Mouse (Mus musculus) liver, embryonic 12.5 days (tissue): ENCODE measurements around the gene Col6a4. TPM values are rescaled to one million over a fixed set of nuclear protein-coding genes. Genes with fewer than 3 reads are reported as not detected.

Experiments used
- ATAC-seq: fragments of 200-750 bp; cut with Nextera tagmentation; 2 replicates; pipeline ENCODE4 v1.8.0; 2017; ENCODE audit warnings: moderate number of reproducible peaks, mild to moderate bottlenecking, moderate library complexity
- H3K27ac ChIP-seq: fragments of 300-500 bp; sonication (generic); 2 replicates; pipeline ENCODE4 v1.5.1; 2016; ENCODE audit warnings: mild to moderate bottlenecking
- H3K27me3 ChIP-seq: fragments of 300-500 bp; sonication (generic); replicated peaks from 2 replicates; pipeline ENCODE4 v1.6.1; 2016; ENCODE audit warnings: mild to moderate bottlenecking, moderate library complexity
- H3K36me3 ChIP-seq: fragments of 300-500 bp; sonication (generic); 2 replicates; pipeline ENCODE4 v1.6.1; 2016; ENCODE audit warnings: mild to moderate bottlenecking, moderate library complexity
- H3K4me1 ChIP-seq: fragments of 300-500 bp; sonication (generic); 2 replicates; pipeline ENCODE4 v1.6.1; 2016
- H3K4me2 ChIP-seq: fragments of 300-500 bp; sonication (generic); 2 replicates; pipeline ENCODE4 v1.6.1; 2016; ENCODE audit warnings: mild to moderate bottlenecking, moderate library complexity
- H3K4me3 ChIP-seq: fragments of 300-500 bp; sonication (generic); 2 replicates; pipeline ENCODE4 v1.5.1; 2016; ENCODE audit warnings: mild to moderate bottlenecking, moderate library complexity
- H3K9ac ChIP-seq: fragments of 300-500 bp; sonication (generic); 2 replicates; pipeline ENCODE4 v1.6.1; 2016; ENCODE audit warnings: mild to moderate bottlenecking, moderate library complexity
- H3K9me3 ChIP-seq: fragments of 300-500 bp; sonication (generic); replicated peaks from 2 replicates; pipeline ENCODE4 v1.6.1; 2016; ENCODE audit warnings: mild to moderate bottlenecking, moderate library complexity
- WGBS: fragments of 180-500 bp; shearing (Covaris S2); methylation state at CpG from one replicate; pipeline ENCODE4 v1.1.7; 2016; ENCODE audit not compliant: insufficient replicate concordance; 5-methylcytosine and 5-hydroxymethylcytosine counted together
- polyA plus RNA-seq: library from polyadenylated mRNA; unstranded; fragments of >200 nt; fragmentation: Nextera tagmentation; extraction: Ambion mirVana; gene quantifications from 2 replicates; pipeline ENCODE4 v1.2.1, GENCODE M21; 2016

The Col6a4 gene
- 0.01 and 0.05 TPM in 2 replicates for polyA plus RNA-seq

DNA sequence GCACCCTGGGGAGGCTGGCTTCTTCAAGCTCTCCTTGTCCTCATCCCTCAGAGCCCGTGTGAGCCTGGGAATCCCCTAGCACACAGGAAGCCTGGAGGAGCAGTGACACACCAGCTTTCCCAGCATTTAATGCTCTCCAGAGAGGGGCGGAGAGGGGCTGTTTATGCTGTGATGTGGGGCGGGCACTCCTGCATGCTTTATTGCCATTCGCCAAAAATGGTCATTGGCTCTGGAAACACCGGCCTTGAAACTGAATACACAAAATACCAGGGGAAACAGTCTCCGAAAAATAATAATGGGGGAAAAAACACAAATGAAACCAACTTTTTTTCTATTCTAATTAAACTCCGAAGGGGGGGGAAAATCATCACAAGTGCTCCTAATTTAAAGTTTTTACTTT, at the start of gene Col6a4:
Gene Col6a4, minus strand, starts transcription at position 101 of the 400 bp plus-strand sequence.
- 59% methylated on average over 7 of the region's 7 CpGs for WGBS
- H3K4me3 ChIP-seq: no peak within 1 kb of the TSS
- H3K9me3 ChIP-seq: no peaks in the 10 kb centered on the region
- H3K27ac ChIP-seq: no peak within 1 kb of the TSS
- H3K36me3 ChIP-seq: no peaks in the 10 kb centered on the region
- no peaks in the 10 kb centered on the region for H3K4me1 ChIP-seq
- H3K27me3 ChIP-seq: no peaks in the 10 kb centered on the region
- no peak for ATAC-seq
- no peak within 1 kb of the TSS for H3K4me2 ChIP-seq
- H3K9ac ChIP-seq: no peak within 1 kb of the TSS

DNA sequence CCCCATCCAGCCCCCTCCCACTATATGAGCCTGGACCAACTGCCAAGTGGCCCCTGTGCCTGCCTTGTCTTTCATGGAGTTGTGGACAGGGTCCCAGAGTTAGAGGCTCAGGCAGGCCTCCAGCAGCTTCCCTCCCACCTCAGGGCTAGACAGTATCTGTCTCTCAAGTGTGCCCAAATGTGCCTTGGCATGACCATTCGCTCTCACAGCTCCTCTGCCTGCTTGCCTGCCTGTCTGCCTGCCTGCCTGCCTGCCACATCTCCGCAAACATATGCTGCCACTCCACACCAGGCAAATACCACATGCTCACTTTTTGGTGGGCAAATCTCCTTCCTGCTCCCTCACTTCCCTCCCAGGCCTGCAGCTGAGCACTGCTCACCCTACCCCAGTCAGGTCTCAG, 49.0 kb upstream of the Col6a4 start:
- no peaks in the 10 kb centered on the region for H3K36me3 ChIP-seq
- H3K27ac ChIP-seq: no peak overlapping the region
- no peak overlapping the region for H3K9ac ChIP-seq
- H3K9me3 ChIP-seq: no peaks in the 10 kb centered on the region
- no peak overlapping the region for H3K4me3 ChIP-seq
- H3K4me2 ChIP-seq: no peak overlapping the region
- peaks cover 51% of the 10 kb centered on the region for H3K27me3 ChIP-seq
- peaks cover 7% of the 10 kb centered on the region; the same call in 1 of the 2 replicates for H3K4me1 ChIP-seq
- WGBS: 64% methylated on average over 2 of the region's 2 CpGs
- no peak for ATAC-seq

DNA sequence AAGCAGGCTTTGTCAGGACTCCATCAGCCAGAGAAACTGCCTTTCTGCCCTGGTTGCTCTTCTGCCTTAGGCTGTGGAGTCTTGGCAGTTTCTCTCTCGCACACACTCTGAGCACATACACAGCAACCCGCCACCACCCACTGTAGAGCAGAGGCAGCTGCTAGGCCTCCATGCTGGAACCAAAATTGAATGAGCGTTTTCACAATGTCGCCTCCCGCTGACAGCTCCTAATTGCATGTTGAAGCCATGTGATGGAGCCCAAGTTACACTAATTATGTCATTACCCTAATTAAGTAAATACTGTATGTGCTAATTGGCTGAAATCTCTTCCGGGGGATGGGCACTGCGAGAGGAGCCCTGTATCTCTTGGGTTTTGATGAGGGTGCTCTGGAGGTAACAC, 47.6 kb upstream of the Col6a4 start:
- Histone ChIP-seq H3K4me2 (no peak overlapping the region), H3K4me3 (no peak overlapping the region), H3K27ac (no peak overlapping the region), H3K36me3 (no peaks in the 10 kb centered on the region), H3K27me3 (peaks cover 37% of the 10 kb centered on the region), H3K9ac (no peak overlapping the region), H3K4me1 (peaks cover 7% of the 10 kb centered on the region; the same call in 1 of the 2 replicates), H3K9me3 (no peaks in the 10 kb centered on the region)
- no peak for ATAC-seq
- 69% methylated on average over 7 of the region's 7 CpGs for WGBS

DNA sequence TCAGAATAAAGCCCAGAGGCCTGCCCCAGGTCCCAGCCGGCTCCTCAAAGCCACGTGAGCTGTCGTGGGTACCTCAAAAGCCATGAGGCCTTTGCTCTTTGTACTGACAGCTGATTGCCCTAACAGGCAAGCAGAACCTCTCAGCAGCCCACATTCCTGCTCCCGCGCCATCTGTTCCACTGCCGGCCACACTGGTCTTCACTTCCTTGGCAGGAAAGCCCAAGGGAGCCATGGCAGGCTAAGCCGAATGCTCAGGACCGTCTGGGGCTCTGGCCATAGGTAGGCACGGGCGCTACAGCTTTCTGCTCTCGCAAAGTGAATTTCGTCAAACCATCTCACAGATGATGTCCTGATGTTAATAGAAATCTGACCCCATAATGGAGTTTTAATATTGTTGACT, 45.4 kb upstream of the Col6a4 start:
- no peak overlapping the region for H3K4me3 ChIP-seq
- WGBS: 75% methylated on average over 12 of the region's 12 CpGs
- no peak overlapping the region for H3K27ac ChIP-seq
- H3K27me3 ChIP-seq: peaks cover 15% of the 10 kb centered on the region
- H3K9ac ChIP-seq: no peak overlapping the region
- H3K4me1 ChIP-seq: no peaks in the 10 kb centered on the region
- ATAC-seq: no peak
- no peaks in the 10 kb centered on the region for H3K9me3 ChIP-seq
- no peaks in the 10 kb centered on the region for H3K36me3 ChIP-seq
- H3K4me2 ChIP-seq: no peak overlapping the region

DNA sequence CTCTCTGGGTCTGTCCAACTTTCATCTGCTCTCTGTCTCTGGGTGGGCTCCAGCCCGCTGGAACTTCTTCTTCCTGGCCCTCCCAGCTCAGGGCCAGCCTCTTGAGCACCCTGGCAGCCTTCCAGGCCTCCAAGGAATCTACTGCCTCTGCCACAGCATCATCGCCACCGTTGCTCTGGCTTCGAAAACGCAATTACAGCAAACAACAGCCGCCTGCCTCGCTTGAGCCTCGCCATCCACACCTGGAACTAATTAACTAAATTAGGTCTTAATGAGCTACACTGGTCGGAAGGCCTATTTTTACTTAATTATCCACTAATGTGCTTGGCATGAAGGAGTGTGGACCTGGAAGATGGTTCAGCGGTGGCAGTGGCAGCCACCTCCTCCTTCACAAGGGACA, 43.2 kb upstream of the Col6a4 start:
- no peak overlapping the region for H3K9ac ChIP-seq
- H3K27ac ChIP-seq: no peak overlapping the region
- no peak overlapping the region for H3K4me3 ChIP-seq
- no peaks in the 10 kb centered on the region for H3K9me3 ChIP-seq
- no peak overlapping the region for H3K4me2 ChIP-seq
- H3K36me3 ChIP-seq: no peaks in the 10 kb centered on the region
- no peaks in the 10 kb centered on the region for H3K4me1 ChIP-seq
- WGBS: 63% methylated on average over 10 of the region's 10 CpGs
- H3K27me3 ChIP-seq: no peaks in the 10 kb centered on the region; the same call in 1 of the 2 replicates
- ATAC-seq: no peak

DNA sequence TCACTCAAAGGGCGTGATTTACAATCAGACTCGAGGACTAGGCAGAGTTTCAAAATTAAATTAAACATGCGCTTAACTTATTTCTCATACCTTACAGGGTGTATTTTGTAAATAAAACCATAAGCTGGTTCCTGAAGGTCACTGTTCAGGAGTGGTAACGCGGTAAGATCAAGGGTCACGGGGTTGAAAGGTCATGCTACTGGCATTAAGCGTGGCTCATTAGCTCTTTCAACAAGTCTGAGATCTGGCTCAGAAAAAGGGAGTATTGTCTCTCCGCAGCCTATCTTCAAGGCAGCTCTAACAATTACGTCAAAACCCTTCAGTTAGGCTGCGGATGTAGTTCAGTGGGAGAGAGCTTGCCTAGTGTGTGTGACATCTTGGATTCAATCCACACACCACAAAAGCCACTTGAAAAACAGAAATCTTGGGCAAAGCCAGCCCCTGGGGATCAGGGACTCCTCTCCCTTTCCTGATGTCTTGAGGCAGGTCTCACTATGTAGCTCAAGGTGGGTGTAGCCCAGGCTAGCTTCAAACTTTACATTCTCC, 41.2 kb upstream of the Col6a4 start:
- Histone ChIP-seq H3K9ac (no peak overlapping the region), H3K4me3 (no peak overlapping the region), H3K9me3 (no peaks in the 10 kb centered on the region), H3K36me3 (no peaks in the 10 kb centered on the region), H3K4me1 (no peaks in the 10 kb centered on the region), H3K27ac (no peak overlapping the region), H3K27me3 (no peaks in the 10 kb centered on the region), H3K4me2 (no peak overlapping the region)
- ATAC-seq: no peak
- WGBS: 65% methylated on average over 10 of the region's 10 CpGs

- no peak overlapping the region for H3K9ac ChIP-seq
- no peak overlapping the region for H3K4me2 ChIP-seq
- no peak for ATAC-seq
- H3K9me3 ChIP-seq: no peaks in the 10 kb centered on the region
- H3K4me1 ChIP-seq: no peaks in the 10 kb centered on the region
- H3K27ac ChIP-seq: no peak overlapping the region
- WGBS: 71% methylated on average over 7 of the region's 7 CpGs
- H3K27me3 ChIP-seq: no peaks in the 10 kb centered on the region
- no peak overlapping the region for H3K4me3 ChIP-seq
- no peaks in the 10 kb centered on the region for H3K36me3 ChIP-seq
These were observed 33.7 kb upstream of the Col6a4 start for GRCm38 (mm10) chr9:106130250-106130649.

DNA sequence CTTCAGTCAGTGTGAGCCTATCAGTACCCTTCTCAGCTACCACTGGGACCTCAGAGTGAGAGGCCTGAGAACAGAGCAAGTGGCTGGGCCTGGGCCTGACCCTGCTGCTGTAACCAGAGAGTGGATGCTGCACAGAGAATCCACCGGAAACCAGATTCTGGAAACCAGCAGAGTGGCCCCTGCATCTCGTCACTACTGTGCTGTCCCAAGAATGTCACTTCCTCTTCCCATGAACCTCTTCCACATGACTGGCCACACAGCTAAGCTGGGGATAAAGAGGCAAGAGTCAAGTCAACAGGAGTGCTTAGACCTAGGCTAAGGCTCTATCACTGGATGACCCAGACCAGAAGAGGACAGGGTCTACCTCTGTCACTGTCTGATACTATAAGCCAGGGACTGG, 32.5 kb upstream of the Col6a4 start:
- ATAC-seq: no peak
- Histone ChIP-seq H3K4me2 (no peak overlapping the region), H3K4me3 (no peak overlapping the region), H3K4me1 (no peaks in the 10 kb centered on the region), H3K27ac (no peak overlapping the region), H3K9me3 (no peaks in the 10 kb centered on the region), H3K9ac (no peak overlapping the region), H3K27me3 (no peaks in the 10 kb centered on the region), H3K36me3 (no peaks in the 10 kb centered on the region)
- 49% methylated on average over 2 of the region's 2 CpGs for WGBS

- Histone ChIP-seq H3K27ac (no peak overlapping the region), H3K9ac (no peak overlapping the region), H3K4me1 (no peaks in the 10 kb centered on the region), H3K4me2 (no peak overlapping the region), H3K4me3 (no peak overlapping the region), H3K36me3 (no peaks in the 10 kb centered on the region), H3K9me3 (no peaks in the 10 kb centered on the region), H3K27me3 (no peaks in the 10 kb centered on the region)
- no peak for ATAC-seq
- WGBS: 60% methylated on average over 2 of the region's 2 CpGs
These were observed 30.2 kb upstream of the Col6a4 start for GRCm38 (mm10) chr9:106126786-106127251.

DNA sequence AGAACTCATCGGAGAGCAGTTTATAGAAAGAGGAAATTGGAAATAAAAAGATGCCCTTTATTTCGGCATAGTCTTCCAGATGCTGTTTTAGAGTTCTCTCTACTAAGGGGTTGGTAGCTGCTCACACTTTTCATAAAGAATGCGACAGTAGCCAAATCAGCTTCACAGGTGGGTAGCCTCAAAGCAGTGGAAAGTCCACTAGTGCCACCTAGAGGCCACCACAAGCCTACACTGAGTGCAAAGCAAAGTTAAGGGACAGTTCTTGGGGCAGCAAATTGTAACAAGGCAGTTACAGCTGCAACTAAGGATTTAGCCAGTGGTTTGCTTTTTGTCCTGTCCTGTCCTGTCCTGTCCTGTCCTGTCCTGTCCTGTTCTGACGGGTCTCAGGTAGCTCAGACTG, 27.0 kb upstream of the Col6a4 start:
- 34% methylated on average over 4 of the region's 4 CpGs for WGBS
- no peak for ATAC-seq
- Histone ChIP-seq H3K27ac (no peak overlapping the region), H3K4me1 (no peaks in the 10 kb centered on the region), H3K4me2 (no peak overlapping the region), H3K27me3 (no peaks in the 10 kb centered on the region), H3K36me3 (no peaks in the 10 kb centered on the region), H3K4me3 (no peak overlapping the region), H3K9me3 (no peaks in the 10 kb centered on the region), H3K9ac (no peak overlapping the region)

GRCm38 (mm10) chr9:106119075-106119474, 22.5 kb upstream of the Col6a4 start:
- Histone ChIP-seq H3K36me3 (no peaks in the 10 kb centered on the region), H3K4me3 (no peak overlapping the region), H3K27me3 (no peaks in the 10 kb centered on the region), H3K9me3 (no peaks in the 10 kb centered on the region), H3K27ac (no peak overlapping the region), H3K4me1 (no peaks in the 10 kb centered on the region), H3K9ac (no peak overlapping the region), H3K4me2 (no peak overlapping the region)
- WGBS: 60% methylated on average over 9 of the region's 9 CpGs
- ATAC-seq: no peak

DNA sequence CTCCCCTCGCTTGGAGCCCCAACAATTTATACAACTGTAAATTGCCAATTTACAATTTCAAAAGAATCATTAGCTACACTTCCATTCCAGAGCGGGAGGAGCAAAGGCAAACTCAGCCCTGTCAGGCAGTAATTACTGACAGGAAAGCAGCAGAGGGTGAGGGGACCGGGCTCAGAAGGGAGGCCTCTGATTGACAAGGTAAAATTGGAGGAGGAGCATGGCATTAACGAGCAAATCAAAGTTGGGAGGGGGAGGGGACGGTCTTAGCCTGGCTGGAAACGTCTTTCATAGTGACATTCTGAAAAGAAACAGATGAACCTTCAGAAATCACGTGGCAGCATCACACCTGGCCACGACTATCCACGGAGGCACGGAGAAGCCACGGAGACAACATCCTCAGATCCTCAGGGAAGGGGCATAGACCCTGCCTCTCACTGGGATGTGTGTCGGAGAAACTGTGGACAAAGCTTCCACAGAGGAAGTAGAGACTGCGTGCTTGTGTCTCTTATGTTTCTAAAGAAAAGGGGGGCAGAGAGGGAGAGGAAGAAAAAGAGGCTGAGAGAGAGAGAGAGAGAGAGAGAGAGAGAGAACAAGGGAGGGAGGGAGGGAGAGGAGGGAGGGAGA, 19.3 kb upstream of the Col6a4 start:
- peaks cover 11% of the 10 kb centered on the region; the same call in 1 of the 2 replicates for H3K9me3 ChIP-seq
- 38% methylated on average over 13 of the region's 13 CpGs for WGBS
- no peak overlapping the region for H3K27ac ChIP-seq
- no peak overlapping the region for H3K4me3 ChIP-seq
- no peaks in the 10 kb centered on the region for H3K4me1 ChIP-seq
- no peak for ATAC-seq
- no peaks in the 10 kb centered on the region for H3K36me3 ChIP-seq
- H3K9ac ChIP-seq: no peak overlapping the region
- no peak overlapping the region for H3K4me2 ChIP-seq
- no peaks in the 10 kb centered on the region for H3K27me3 ChIP-seq
